Mouse (Mus musculus): ENCODE results near the gene Fam69a.

The Fam69a gene

GRCm38 (mm10) chr5:107986967-107987834 lies at the start of gene Fam69a:
Gene Fam69a (minus strand): TSS chr5:107987085.
- peak; percentile 87 to 88 for DNase-seq (ENCODE audit: low spot score in 2 of 2)

DNA sequence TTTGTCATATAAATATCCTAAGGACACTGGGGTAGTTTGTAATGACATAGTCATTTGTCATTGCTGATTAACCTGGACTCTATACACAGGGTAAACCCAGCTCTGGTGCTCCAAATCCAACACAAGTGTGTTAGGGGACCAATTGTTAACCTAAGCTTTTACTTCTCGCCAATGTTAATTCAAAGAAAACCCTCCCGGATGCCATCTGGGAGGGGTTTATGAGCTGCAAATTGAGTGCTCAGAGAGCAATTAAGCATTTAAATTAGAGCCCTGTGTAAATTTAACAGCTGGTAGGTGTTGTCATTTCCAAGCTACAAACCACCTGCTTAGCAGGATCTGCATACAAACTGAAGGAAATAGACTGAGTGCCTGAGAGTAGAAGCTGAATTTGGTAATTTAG lies 48.6 kb upstream of the Fam69a start:
- no peak for DNase-seq (ENCODE audit: low spot score in 2 of 2)

DNA sequence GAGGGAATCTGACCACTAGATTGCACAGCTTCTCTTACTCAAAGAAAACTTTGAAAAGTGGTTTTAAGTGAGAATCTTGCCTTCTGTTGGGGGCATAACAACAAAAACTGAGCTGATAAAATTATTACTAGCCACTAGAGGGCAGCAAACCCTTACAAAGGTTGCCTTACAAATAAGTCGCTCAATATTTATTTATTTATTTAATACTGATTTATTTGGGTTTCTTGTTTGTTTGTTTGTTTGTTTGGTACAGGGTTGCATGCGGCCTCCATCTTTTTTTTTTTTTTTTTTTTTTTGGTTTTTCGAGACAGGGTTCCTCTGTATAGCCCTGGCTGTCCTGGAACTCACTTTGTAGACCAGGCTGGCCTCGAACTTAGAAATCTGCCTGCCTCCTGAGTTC lies 47.3 kb upstream of the Fam69a start:
- peak; percentile 7 to 35 for DNase-seq (ENCODE audit: low spot score in 2 of 2)

DNA sequence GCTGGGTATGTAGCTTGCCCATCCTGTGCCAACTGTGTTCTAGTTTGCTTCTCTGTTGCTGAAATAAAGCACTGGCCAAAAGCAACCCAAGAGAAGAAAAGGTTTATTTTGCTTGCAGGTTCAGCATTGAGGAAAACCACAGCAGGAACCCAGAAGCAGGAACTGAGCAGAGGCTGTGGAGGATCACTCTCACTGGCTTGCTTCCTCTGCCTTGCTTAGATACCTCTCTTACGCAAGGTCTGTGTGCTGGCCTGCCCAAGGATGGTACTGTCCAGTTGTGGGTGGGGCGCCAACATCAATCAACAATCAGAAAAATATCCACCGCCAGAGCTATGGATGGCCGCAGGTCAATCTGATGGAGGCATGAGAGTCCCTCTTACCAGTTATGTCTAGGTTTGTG lies 44.4 kb upstream of the Fam69a start:
- DNase-seq (ENCODE audit: low spot score in 2 of 2): peak; percentile 2 to 11

GRCm38 (mm10) chr5:108029968-108030367 lies 43.1 kb upstream of the Fam69a start:
- no peak for DNase-seq (ENCODE audit: low spot score in 2 of 2)

- DNase-seq (ENCODE audit: low spot score in 2 of 2): peak; percentile 6 to 29
Observed at GRCm38 (mm10) chr5:108028797-108029536, 42.1 kb upstream of the Fam69a start.

DNA sequence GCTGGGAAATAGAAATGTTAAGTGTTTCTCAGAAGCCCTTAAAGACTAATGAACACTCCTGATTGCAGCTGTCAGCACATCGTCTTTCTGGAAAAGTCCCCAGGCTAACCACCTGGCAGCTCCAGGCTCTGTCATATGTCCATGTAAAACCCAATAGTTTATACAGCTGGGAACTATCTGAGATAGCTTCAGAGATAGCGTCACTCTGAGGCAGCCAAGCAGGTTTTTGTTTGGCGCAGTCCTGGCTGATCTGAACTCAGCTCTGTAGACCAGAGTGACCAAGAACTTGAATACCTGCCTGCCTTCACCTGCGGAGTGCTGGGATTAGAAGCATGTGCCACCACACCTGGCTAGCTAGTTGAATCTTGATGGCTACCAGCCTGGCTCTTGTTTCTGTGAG lies 41.3 kb upstream of the Fam69a start:
- DNase-seq (ENCODE audit: low spot score in 2 of 2): no peak

- no peak for DNase-seq (ENCODE audit: low spot score in 2 of 2)
Observed at GRCm38 (mm10) chr5:108021346-108021745, 34.5 kb upstream of the Fam69a start.

GRCm38 (mm10) chr5:108019367-108019766 lies 32.5 kb upstream of the Fam69a start:
- no peak for DNase-seq (ENCODE audit: low spot score in 2 of 2)

- no peak for DNase-seq (ENCODE audit: low spot score in 2 of 2)
Observed at GRCm38 (mm10) chr5:108017232-108017631, 30.3 kb upstream of the Fam69a start.

- DNase-seq (ENCODE audit: low spot score in 2 of 2): no peak
Observed at GRCm38 (mm10) chr5:108015422-108015821, 28.5 kb upstream of the Fam69a start.

- no peak for DNase-seq (ENCODE audit: low spot score in 2 of 2)
Observed at GRCm38 (mm10) chr5:108014173-108014572, 27.3 kb upstream of the Fam69a start.

GRCm38 (mm10) chr5:108009721-108010120 lies 22.8 kb upstream of the Fam69a start:
- no peak for DNase-seq (ENCODE audit: low spot score in 2 of 2)

GRCm38 (mm10) chr5:108005134-108005533 lies 18.2 kb upstream of the Fam69a start:
- DNase-seq (ENCODE audit: low spot score in 2 of 2): peak; percentile 35 to 36

GRCm38 (mm10) chr5:108002734-108003133 lies 15.8 kb upstream of the Fam69a start:
- no peak for DNase-seq (ENCODE audit: low spot score in 2 of 2)

GRCm38 (mm10) chr5:108000776-108001548 lies 14.1 kb upstream of the Fam69a start:
- peak; percentile 69 to 78 for DNase-seq (ENCODE audit: low spot score in 2 of 2)

DNA sequence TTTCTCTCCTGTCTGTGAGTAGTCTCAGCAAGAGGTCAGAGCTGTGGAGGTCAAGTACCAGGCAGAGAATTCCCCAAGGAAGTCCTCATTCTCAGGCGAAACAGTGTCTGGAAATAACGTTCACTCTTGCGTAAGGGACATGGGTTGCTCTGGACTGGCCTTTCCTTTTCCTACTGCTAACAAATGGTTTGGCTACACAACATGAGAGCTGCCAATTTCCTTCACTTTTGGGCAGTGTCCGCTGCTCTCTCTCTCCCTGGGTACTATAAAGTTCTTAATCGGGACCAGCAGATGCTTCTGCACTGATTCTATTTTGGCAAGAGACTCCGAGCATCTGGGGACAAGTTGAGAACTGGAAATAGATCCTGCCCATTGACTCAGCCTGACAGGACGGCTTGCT lies 10.8 kb upstream of the Fam69a start:
- no peak for DNase-seq (ENCODE audit: low spot score in 2 of 2)

DNA sequence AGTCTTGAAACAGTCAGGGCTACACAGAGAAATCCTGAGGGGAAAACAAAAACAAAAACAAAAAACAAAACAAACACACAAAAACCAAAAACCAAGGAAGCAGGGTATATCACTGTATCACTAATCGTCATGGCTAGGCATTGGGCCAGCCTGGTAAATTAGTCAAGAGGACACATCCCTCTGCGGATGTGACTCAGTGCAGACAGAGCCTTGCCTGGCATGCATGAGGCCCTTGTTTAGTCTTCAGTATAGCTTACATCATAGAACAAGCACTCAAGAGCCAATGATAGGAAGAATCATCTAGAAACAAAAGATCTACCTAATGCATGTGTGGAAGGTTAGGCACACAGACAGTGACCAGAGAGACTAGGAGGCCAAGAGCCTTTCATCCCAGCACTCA lies 9.1 kb upstream of the Fam69a start:
- no peak for DNase-seq (ENCODE audit: low spot score in 2 of 2)

GRCm38 (mm10) chr5:107987835-107988251 lies 958 bp upstream of the Fam69a start:
- peak in 1 of 2 experiments; percentile 50 for DNase-seq (ENCODE audit: low spot score in 2 of 2)

GRCm38 (mm10) chr5:107986255-107986966 lies 474 bp downstream of the Fam69a start:
- DNase-seq (ENCODE audit: low spot score in 2 of 2): peak; percentile 82 to 87

DNA sequence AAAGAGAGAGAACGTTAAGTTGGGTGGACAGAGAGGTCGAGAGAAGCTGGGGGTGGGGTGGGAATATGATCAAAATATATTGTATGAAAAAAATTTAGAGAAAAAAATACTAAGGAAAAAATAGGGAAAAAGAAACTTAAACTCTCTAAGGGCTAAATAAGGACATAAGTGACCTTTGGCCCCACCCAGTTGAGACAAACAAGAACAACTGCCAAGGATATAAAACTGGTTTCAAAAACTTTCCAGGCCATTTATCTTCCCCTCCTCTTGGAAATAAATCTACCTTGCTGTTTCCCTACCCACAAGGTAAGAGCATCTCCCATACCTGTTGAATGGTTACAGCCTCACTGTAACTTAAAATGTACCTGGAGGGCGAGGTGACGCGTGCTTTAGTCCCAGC lies 2.9 kb downstream of the Fam69a start:
- no peak for DNase-seq (ENCODE audit: low spot score in 2 of 2)
